Mouse (Mus musculus): Measurements from ENCODE around the gene Utp4. TPM values are rescaled to one million over a fixed set of nuclear protein-coding genes. Genes with fewer than 3 reads are reported as not detected.
"Not testable (repeated sequence)": the region's sequence is repeated elsewhere in the genome, so short reads cannot be mapped to it uniquely, and the experiment has no call there.

Gene Utp4
- 10 to 100 TPM; 18.1 to 21.7 TPM for total RNA-seq (2021)
- long read RNA-seq, experiment 1, transcript Utp4-201 (17 exons, 2,232 nt) = major isoform, 31 of 40 reads
- long read RNA-seq, experiment 1, partial matches to known transcripts = 3 of 40 reads
- long read RNA-seq, experiment 1, other reads (novel, unspliced or antisense) = 6 of 40 reads
- long read RNA-seq, experiment 2, transcript Utp4-201 (17 exons, 2,232 nt) = major isoform, 18 of 30 reads
- long read RNA-seq, experiment 2, partial matches to known transcripts = 5 of 30 reads
- long read RNA-seq, experiment 2, other reads (novel, unspliced or antisense) = 7 of 30 reads

DNA sequence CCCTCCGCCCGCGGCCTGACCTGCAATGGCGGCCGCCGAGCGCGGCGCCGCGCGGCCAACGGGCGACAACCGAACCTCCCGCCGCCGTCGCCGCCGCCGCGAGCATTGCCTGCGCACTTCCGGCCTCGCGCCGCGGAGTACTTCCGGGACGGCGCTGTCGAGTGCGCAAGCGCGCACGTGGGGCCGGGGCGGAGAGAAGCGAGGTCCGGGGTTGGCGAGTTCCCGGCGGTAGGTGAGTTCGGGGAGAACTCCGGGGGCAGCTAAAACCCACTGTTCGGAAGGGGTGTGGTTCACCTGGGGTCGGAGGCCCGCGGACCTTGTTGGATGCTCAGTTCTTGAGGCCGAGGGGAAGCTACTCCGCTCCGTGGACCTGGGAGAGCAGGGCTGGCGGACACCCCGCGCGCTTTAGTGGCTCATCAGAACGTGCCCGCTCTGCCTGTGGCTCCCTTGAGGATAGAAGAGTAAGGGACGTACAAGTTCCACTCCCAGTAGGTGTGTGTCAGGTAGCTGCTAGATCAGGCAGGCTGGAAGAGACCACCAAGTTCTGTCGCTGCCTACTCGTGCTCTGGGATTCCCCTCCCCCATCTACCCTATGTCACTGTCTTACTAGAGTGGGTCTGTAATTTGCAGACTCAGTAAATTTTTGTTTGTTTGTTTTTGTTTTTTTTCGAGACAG is at the start of gene Utp4:
Gene Utp4 (plus strand): TSS at position 156 of the 676 bp plus-strand sequence.
- DNase-seq = peak; percentile 89

DNA sequence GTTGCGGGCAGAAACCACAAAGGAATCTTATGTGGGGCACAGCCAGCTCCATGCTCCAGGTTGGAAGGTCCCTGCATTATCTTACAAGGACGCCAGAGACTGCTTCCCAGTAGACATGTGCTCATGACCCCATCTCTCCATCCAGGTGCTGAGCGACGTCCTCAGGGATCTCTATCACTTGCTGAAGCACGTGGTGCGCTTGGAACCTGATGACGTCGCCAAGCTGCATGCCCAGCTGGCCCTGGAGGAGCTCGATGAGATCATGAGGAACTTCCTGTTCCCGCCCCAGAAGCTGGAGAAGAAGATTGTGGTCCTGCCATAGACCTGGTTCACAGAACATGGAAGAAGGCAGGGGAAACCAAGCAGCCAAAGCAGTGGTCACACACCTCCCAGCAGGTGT is 43.4 kb upstream of the Utp4 start:
- DNase-seq = no peak

DNA sequence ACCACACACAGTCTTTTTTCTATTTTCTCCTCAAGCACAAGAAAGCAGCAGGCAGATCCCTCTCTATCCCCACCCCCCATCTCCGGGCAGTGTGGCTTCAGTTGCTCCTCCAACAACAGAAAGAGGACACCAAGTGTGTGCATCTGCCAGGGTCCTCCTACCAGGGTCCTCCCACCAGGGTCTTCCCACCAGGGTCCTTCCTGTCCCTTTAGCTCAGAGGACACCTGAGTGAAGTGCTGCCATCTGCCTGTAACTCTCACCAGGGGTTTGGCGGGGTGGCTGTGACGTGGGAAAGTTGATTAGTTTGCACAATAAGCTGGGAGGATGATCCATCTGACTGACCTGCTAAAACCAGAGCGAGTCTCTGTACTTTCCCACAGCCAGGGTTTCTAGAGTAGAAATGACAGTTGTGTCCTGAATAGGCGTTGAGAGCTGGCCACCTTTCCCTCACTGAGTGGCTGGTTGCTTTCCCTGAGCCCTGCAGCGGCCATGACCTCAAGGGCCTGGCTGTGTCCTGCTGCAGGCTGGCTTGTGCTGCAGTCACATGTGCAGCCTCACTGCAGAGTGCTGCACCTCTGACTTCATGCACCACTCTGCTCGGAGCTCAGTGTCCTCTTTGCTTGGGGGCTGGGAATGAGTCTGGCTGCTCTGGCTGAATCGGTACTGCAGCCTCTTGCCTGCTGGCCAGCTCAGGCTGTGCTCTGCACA is 38.7 kb upstream of the Utp4 start:
- DNase-seq = no peak

DNA sequence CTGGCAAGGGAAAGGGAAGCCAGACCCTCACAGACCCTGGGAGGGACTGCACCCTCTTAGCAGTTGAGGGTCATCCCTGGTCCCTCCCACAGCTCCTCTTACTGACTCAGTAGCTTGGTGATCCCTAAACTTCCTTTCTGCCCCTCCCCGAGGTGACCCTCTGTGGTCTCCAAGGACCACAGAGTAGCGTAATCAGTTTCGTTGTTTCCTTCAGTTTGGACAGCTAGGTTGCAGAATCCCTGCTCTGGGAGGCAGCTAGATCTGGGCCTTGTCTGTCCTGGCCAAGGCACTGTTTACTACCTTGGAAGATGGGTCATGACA is 38.2 kb upstream of the Utp4 start:
- no peak for DNase-seq

DNA sequence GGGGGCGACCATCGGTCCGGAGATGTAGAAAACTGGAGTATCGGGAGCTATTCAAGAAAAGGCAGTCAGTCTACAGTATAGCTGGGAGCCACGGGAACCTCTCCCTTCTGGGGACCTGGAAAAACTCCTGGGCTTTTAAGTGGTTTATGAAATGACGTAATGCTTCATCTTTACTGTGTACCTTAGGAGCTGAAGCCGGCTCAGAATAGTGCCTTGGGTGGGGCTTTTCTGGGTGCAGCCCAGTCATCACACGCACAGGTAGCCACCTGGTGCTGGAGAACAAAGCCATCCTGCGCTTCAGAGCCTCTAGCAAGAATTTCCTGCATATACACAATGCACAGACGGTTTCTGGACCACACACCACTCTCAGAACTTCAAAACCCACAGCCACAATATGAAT is 30.6 kb upstream of the Utp4 start:
- DNase-seq = no peak

DNA sequence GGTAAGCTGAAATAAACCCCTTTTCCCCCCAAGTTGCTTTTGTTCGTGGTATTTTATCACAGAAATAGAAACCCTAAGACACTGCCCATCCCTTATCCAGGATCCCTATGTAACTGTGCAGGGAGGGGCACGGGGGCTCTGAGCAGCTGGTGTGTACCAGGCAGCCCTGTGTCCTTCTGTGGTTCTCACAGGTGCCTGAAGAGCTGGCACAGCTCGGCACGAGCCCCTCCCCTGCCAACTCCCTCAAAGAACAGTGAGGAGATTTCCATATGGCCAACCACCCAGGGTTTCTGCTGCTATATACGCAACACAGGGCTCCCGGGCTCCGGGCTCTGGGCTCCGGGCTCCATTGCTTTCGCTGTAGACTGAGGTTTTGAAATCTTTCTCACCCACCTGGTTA is 28.1 kb upstream of the Utp4 start:
- no peak for DNase-seq

DNA sequence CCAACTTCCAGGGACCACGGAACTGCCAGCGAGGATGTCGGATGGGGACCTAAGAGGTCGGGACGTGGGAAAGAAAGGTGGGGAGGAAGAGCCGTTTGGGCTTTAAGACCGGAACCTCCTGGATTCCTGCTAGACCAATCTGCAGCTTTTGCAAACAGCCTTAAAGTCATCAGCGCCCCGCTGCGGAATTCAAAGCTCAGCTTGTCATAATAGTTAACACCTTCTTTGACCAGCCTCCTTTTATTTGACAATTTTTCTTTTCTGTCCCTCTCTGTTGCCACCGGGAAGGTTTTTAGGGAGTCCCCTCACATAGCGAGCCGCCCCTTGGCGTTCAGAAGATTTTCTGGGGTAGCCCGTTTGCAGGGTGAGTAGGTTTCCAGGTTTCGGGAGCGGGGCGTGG is 23.4 kb upstream of the Utp4 start, which contains the start of gene Has3:
Gene Has3 (plus strand): TSS at position 192 of the 400 bp plus-strand sequence.
- no peak for DNase-seq

DNA sequence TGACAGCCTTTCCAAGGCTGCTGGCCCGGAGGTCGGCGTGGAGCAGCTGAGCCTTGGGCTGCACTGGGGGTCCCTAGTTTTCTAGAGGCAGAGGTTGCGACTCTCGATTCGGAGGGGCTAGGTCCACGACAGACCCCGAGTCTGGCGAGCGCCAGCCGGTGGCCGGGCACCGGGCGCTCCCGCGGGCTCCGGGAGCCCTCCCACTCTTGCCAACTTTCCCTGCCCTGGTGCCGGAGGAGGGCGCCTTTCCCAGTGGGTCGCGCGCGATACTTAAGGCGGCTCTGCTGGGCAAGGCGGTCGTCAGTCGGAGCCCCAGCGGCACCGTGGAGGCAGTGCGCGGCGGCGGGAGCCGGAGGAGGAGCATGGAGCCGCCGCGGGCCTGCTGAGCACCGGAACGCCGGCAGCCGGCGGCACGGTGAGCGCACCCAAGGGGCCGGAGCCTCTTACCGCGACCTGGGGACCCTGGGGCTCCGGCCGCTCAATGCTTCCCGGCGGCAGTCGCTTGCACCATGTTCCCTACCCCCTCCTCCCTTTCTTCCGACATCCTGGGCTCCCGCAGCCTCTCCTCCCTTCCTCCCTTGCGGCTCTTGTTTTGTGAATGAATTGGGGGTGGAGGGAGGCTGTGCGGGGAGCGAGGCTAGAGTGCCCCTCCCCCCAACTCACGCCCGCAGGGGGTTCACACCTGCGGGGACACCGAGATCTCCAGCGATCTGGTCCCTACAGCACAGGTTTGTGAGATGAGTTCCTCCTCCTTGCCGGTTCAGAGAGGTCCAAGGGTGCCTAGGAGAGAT is 22.7 kb upstream of the Utp4 start:
- DNase-seq = peak; percentile 63

DNA sequence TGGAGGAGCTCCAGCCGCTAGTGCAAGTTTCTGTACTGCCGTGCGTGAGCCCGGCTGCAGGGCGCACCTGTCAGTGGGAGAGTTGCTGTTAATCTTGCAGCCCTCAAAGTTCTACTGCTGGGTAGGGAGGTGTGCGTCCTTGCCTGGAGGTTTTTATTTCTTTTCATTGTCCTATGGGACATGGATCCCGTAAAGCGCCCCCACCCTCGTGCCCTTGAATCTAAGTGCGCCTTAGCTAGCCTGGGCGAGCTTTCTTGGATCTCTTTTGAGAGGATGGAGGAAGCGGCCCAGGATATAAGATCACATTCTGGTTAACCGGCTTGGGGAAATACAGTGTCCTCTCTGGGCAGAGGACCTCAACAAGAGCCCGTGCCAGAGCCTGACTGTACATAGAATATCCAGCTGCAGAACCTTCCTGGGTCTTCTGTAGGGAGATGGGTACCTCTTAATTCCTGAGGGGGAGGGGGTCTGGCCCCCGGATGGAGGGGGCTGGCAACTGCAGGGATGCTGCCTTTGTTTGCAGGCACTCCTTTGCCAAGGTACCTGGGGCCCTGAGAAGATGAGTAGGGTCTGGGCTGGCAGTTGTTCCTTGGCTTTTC is 22.0 kb upstream of the Utp4 start:
- peak; percentile 23 for DNase-seq

DNA sequence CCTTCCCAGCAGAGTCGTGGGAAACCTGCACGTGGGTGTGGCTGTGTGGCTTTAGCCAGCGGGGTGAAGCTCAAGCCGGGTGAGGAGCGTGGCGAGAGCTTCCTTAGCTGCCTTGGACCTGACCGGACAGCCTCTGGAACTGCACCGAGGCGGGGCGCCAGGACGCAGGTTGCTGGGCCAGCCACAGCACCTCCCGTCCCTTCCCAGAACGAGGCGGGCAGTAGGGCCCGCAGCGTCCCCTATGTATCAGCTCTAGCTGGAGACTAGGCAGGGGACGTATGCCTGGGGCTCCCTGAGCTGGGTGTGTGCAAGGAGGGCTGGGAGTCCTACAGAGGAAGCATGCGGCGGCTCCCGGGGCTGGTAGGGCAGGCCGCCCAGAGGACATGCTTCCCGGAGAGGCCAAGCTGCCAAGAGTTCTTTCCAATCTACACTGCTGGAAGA is 21.5 kb upstream of the Utp4 start:
- peak; percentile 77 for DNase-seq

DNA sequence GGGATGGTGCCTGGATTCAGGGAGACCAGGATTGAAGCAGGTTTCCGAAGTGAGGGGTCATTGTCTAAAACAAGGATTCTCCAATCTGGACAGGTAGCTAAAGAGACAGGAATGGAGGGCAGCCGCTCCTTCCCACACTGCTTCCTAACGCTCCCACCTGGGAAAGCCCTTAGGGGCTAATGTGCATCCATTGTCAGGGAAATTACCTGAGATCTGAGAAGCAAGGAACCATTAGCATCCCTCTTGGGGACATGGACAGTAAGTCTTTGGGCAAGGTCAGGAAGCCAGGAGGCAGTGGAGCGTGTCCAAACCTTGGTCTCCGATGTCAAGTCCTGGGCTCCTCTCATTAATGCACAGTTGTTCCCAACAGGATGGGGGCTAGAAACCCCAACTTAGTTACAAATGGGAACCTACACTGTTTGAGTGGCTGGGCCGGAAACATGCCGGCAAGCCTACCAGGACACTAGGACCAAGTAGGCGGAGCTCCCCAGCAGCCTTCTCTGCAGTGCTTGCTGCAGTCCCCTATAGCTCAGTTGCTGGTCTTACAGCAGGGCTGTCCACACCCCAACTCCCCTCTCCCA is 20.9 kb upstream of the Utp4 start:
- no peak for DNase-seq

DNA sequence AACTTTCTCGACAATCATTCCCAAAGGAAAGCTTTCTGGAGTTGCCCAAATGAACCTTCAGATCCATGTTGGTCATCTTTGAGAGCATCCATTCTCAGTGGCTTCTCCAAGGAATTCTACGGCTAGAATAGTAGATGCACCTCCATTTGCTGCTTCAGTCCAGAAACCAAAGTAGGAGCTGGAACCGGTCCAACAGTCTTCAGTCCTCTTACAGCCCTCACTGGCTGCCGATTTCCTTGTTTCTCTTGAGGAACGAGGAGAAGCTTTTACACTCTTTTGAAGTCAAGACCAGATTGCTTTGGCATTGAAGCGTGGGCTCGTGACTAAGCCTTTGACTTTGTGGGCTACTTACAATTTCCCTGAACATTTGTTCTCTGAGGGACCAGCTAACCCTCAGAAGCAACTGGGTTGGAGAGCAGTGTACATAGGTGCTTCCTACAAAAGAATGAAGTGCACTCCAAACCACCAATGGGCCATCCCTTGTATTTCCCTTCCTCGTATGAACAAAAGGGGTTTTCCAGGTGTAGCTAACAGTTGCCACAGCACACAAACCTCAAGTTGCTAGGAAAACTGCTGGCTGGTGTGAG is 13.2 kb upstream of the Utp4 start:
- no peak for DNase-seq

DNA sequence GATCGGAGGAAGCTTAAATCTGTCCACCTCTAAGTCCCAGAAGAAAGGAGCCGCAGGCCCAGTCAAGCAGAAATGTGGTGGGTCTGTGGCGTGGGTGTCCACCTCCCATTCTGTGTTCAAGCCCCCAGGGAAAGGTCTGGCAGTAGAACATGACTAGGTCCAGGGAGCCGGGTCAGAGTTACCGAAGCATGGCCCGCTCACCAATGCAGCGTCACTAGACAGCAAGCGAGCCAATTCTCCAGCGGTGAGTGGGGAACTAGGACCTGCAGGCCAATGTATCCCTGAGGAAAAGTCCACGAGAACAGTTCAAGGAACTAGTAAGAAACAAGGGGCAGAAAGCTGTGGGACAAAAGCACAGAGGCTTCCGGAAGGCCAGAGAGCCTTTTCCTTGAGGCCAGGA is 9.3 kb upstream of the Utp4 start:
- DNase-seq = not testable (repeated sequence)

DNA sequence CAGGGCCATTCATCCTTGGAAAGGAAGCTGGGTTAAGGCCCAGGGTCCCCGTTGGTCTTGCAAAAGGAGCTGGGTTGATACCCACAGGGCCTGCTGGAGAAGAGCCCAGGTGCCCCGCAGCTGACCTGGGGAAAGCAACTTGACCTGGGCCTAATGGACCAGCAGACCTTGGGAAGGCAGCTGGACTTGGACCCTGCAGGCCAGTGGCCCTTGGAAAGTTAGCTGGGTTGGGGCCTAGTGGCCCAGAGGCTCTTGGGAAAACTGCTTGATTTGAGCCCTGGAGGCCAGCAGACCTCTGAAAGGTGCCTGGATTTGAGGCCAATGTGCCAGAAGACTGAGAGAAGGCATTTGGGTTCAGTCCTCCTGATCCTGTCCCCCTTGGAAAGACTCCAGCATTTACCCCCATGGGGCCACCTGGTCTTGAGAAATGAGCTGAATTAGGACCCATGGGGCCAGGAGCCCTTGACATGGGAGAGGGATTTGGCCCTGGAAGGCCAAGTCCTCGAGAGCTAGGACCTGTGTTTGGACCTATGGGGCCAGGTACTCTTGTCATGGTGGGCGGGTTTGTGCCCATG is 8.5 kb upstream of the Utp4 start:
- DNase-seq = not testable (repeated sequence)

DNA sequence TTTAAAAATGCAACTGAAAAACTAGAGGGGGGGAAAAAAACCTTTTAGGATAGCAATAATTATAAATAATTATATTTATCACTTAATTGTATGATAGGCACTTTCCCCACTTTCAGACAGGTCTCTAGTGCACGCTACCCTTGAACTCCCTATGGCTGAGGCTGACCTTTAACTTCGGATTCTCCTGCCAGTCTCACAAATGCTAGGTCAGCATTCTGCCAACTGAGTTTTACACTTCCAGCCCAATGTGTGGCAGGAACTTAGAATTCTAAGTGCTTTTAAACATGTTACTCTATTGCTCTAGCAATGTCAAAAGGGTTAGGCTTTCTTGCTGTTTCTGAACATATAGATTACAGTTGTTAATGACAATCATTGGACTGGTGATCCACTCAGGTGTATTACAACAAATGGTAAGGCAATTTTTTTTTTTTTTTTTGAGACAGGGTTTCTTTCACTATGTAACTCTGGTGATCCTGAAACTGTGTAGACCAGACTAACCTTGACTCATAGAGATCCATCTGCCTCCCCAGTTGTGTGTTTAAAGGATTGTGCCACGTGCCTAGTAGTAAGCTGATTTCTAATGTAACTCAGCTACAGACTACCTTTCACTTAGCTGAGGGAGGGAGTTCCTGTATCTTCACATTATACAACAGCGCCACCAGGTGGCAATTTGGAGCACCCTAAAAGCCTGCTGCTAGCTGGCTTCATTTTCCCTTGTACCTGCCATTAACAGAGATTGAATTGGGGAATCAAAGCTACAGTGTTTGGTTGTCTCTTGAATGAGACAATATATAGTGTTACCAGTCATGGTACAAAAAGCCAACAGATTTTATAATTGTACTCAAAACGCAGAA is 5.9 kb upstream of the Utp4 start:
- DNase-seq = peak; percentile 82

DNA sequence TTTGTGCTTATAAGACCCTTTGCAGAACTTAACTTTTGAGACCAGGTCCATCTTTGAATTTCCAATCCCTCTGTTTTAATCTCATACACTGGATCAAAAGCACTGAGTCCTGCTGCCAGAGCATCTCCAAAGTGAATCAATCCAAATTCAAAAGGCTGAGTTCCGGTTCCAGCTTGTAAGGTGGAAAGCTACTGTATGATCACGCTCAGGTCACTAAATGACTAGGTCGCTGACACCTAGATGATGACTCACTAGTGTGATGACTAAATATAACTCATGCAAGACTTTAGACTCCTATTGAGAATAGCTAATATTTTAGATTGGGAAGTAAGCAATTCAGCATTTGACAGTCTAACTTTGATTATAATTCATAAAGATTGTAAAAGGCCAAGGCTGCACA is 4.6 kb upstream of the Utp4 start:
- no peak for DNase-seq

DNA sequence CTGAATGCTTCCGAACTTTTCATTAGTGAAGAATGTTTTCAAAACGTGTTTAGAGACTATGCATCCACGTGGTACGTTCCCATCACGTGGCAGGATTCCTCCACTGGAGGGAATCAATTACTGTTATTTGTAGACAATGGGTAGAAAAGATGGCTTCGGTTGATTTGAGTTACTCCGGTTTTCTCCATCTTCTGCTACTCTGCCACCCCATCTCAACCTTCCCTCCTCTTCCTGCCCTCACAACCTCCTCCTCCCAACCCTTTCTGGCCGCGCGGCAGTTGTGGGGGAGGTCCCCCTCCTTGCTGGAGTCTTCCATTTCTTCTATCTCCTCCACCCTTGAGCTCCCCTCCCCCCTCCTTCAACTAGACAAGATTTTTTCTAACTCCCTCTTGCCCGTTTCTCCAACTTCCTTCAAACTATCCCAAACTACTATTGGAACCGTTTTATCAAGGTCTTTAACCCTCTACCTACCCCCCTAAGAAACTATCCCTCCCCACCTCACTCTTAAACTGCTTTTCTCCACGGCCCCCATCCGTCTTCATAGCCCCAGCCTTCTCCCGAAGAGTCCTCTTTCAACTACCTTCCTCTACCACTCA is 1.1 kb upstream of the Utp4 start:
- peak; percentile 29 for DNase-seq

DNA sequence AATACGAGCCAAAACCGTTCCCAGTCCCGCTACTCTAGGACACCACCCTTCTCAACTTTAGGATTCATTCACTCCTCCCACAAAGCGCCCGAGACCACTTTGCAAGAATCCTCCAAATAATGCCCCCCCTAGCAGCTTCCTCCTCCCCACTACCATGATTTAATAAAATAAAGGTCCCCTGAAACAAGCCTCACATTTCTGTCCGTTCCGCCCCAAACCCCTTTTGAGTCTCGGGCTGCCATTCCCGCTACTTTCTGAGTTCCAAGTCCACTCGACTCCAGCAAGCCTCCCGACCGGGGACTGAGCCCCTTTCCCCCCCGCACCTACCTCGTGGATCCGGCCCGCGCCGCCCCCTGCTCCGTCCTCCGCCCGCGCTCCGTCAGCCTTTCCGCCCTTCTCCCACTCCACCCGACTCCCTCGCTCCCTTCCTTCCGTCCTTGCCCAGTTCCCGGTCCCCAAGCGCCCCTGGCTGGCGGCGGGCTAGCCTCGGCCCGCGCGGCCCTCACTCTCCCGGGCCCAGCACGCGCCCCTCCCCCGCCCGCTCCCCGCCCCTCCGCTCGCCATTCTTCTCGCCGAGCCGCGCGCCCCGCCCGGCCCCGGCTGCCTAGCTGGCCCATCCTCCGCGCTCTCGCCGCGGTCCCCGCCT is 507 bp upstream of the Utp4 start:
- no peak for DNase-seq

DNA sequence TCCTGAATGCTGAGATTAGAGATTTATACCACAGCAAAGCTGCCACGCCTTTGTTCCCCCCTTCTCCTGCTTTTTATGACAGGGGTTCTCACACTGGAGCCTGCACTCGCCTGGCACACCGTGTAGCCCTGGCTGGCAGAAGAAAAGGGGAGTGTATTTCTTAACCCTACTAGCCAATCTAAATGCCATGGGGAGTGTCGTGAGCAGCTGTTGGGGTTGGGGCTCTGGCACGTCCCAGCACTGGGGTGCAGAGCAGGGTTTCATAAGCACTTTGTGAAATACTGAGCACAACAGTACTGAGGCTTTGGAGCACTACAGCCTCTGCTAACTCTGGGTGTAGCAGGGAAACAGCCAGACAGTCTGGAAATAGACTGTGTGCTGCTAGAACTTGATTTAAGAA is 6.0 kb downstream of the Utp4 start:
- DNase-seq = no peak

Data from gastrocnemius, postnatal 10 days (tissue).